Mouse (Mus musculus) liver, embryonic 11.5 days (tissue): ENCODE data around the gene Cx3cl1. TPM values are rescaled to one million over a fixed set of nuclear protein-coding genes. Genes with fewer than 3 reads are reported as not detected.

Source experiments
- ATAC-seq: fragments of 200-750 bp; cut with Nextera tagmentation; replicated peaks from 2 replicates; pipeline ENCODE4 v1.8.0; 2017; ENCODE audit warnings: moderate number of reproducible peaks, mild to moderate bottlenecking, moderate TSS enrichment, moderate library complexity; ENCODE audit not compliant: low FRiP score
- DNase-seq: peaks from one replicate; pipeline ENCODE4 v3.0.0-alpha.2; 2017; ENCODE audit warnings: low spot score
- H3K27ac ChIP-seq: fragments of 300-500 bp; sonication (generic); 2 replicates; pipeline ENCODE4 v1.5.1; 2014; ENCODE audit warnings: mild to moderate bottlenecking, low read depth, low read length, control low read depth
- H3K27me3 ChIP-seq: fragments of 300-500 bp; sonication (generic); replicated peaks from 2 replicates; pipeline ENCODE4 v1.6.1; 2014; ENCODE audit warnings: low read length, mixed read lengths; ENCODE audit not compliant: control insufficient read depth, insufficient read depth
- H3K36me3 ChIP-seq: fragments of 300-500 bp; sonication (generic); 2 replicates; pipeline ENCODE4 v1.6.1; 2014; ENCODE audit warnings: mild to moderate bottlenecking, low read length, moderate library complexity, mixed read lengths; ENCODE audit not compliant: control insufficient read depth, insufficient read depth
- H3K4me1 ChIP-seq: fragments of 300-500 bp; sonication (generic); replicated peaks from 2 replicates; pipeline ENCODE4 v1.6.1; 2014; ENCODE audit warnings: low read length, mixed read lengths; ENCODE audit not compliant: control insufficient read depth, insufficient read depth
- H3K4me2 ChIP-seq: fragments of 300-500 bp; sonication (generic); 2 replicates; pipeline ENCODE4 v1.6.1; 2014; ENCODE audit warnings: mild to moderate bottlenecking, control low read depth, moderate library complexity
- H3K4me3 ChIP-seq: fragments of 300-500 bp; sonication (generic); 2 replicates; pipeline ENCODE4 v1.5.1; 2014; ENCODE audit warnings: low read depth, low read length, control low read depth
- H3K9ac ChIP-seq: fragments of 300-500 bp; sonication (generic); 2 replicates; pipeline ENCODE4 v1.6.1; 2014; ENCODE audit warnings: low read depth, low read length, control low read depth
- H3K9me3 ChIP-seq: fragments of 300-500 bp; sonication (generic); 2 replicates; pipeline ENCODE4 v1.6.1; 2016; ENCODE audit warnings: low read length, inconsistent platforms, mixed read lengths; ENCODE audit not compliant: control insufficient read depth
- WGBS: fragments of 180-500 bp; shearing (Covaris S2); extraction: QIAGEN DNeasy Blood & Tissue Kit; methylation state at CpG from one replicate; pipeline ENCODE4 v1.1.7; 2014; 5-methylcytosine and 5-hydroxymethylcytosine counted together
- polyA plus RNA-seq: library from polyadenylated mRNA; unstranded; fragments of >200 nt; fragmentation: Nextera tagmentation; extraction: Ambion mirVana; gene quantifications from 2 replicates; pipeline ENCODE4 v1.2.1, GENCODE M21; 2014

The Cx3cl1 gene
- polyA plus RNA-seq, 1 experiment from 2014 or later: 0.78 TPM

DNA sequence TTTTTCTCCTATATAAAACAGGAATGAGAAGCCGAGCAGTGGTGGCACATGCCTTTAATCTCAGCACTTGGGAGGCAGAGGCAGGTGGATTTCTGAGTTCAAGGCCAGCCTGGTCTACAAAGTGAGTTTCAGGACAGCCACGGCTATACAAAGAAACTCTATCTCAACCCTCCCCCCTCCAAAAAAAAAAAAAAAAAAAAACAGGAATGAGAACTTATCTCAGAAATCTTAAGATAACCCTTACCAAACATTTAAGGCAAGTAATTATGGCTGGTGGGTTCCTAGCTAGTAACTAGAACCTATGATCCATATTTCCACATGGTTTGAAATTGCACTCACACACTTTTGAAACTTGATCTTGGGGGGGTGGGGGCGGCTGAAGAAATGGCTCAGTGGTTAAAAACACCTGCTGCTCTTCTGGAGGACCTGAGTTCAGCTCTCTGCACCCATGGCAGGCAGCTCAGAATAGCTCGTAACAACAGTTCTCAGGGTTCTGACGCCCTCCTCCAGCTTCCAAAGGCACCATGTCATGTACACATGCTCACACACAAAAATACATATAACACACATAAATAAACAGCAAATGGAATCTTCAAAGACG is 14.3 kb downstream of the Cx3cl1 start:
- Histone ChIP-seq H3K9me3 (no peaks in the 10 kb centered on the region), H3K9ac (no peak overlapping the region)
- WGBS: 66% methylated on average over 6 of the region's 6 CpGs

DNA sequence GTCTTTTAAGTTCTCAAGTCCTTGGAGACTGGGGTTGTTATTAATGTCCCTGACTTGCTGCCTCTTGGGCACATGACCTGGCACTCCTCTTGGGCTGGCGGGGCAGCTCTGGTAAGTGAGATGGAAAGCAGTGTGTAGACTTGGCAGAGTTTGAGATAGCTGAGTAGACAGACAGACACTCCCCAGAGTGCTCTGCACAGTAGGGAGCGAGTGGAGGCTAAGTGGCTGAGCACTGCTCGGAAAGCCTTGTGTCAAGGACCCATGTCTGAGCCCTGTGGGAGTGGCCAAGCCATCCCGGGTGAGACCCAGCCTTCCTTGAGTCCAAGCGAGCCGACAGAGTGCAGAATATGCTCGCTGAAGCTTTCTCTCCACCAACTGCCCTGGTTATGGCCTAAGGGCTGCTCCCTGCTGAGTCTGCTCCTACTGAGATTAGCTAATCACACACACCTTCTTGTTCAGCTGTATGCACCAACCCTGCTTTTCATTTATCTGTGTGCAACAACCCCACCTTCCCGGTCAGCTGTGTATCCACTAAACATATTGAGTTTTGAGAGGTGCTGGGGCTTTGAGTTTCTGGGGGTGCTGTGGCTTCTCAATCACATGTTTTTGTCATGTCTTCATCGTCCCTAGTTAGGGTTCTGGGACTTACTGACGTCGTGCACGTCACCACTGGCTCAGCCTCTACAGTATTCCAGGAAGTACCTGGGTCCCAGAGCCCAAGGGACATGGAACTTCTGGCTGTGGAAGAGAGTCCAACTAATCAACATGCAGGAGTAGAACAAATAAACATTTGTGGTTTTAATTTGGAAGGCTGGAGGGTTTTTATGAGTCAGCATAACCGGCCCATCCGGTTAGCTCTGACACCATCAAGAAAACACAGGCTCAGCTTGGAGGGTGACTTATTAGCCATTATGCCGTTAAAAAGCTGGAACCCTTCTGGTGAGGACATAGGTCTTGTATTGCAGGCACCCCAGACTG is 16.0 kb downstream of the Cx3cl1 start:
- H3K4me1 ChIP-seq: peaks cover 19% of the 10 kb centered on the region
- peak overlapping the region; percentile 2; the same call in 1 of the 2 replicates for H3K4me3 ChIP-seq
- DNase-seq: peak; percentile 61
- 52% methylated on average over 15 of the region's 15 CpGs for WGBS
- H3K27me3 ChIP-seq: no peaks in the 10 kb centered on the region
- no peaks in the 10 kb centered on the region for H3K36me3 ChIP-seq
- ATAC-seq: peak; percentile 99
- peak overlapping the region; percentile 52 for H3K4me2 ChIP-seq
- H3K27ac ChIP-seq: peak overlapping the region; percentile 75
- 0 out of 2 replicates have a peak overlapping the region, but pooled peaks have one; percentile 7 for H3K9ac ChIP-seq
- no peaks in the 10 kb centered on the region for H3K9me3 ChIP-seq

More for the DNA sequence above, 14.3 kb downstream of the Cx3cl1 start:
- H3K27me3 ChIP-seq: no peaks in the 10 kb centered on the region
- no peak overlapping the region for H3K4me3 ChIP-seq
- no peak overlapping the region for H3K4me2 ChIP-seq
- DNase-seq (no peak), ATAC-seq (no peak)
- H3K4me1 ChIP-seq: peaks cover 28% of the 10 kb centered on the region
- no peaks in the 10 kb centered on the region for H3K36me3 ChIP-seq
- H3K27ac ChIP-seq: no peak overlapping the region

DNA sequence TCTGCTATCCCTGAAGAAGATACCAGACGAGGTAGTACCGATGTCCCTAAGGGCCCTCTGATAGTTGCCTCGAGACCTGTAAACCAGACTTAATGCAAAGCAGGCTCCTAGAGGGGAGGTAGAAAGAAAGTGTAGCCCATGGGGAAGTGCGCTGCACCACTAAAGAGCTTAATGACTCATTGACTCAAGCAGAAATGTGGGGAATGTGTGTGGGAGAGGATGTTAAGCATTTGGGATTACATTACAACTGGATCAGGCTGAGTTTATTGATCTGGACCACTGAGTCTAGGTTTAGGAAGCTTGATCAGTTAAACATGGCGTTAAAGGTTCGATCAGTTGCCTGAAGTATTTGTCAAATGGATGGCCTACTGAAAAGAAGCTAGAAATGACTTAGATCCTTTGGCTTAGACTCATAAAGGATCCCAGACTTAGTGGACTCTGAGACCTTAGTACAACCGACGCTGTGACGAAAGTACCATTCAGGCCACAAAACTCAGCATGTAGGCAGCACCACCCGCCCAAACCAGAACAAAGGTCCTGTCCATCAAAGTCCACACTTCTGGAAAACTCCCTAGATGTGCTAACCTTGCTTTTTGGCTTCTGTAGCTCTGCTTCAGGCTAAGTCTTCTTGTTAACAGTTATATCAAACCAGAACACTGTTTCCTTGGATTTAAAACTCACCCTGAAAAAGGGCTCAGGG is 17.6 kb downstream of the Cx3cl1 start:
- Histone ChIP-seq H3K9ac (no peak overlapping the region), H3K36me3 (no peaks in the 10 kb centered on the region), H3K27me3 (no peaks in the 10 kb centered on the region), H3K4me1 (peaks cover 19% of the 10 kb centered on the region), H3K4me2 (no peak overlapping the region), H3K9me3 (no peaks in the 10 kb centered on the region), H3K4me3 (no peak overlapping the region), H3K27ac (no peak overlapping the region)
- 83% methylated on average over 10 of the region's 10 CpGs for WGBS
- DNase-seq: no peak
- ATAC-seq: no peak

DNA sequence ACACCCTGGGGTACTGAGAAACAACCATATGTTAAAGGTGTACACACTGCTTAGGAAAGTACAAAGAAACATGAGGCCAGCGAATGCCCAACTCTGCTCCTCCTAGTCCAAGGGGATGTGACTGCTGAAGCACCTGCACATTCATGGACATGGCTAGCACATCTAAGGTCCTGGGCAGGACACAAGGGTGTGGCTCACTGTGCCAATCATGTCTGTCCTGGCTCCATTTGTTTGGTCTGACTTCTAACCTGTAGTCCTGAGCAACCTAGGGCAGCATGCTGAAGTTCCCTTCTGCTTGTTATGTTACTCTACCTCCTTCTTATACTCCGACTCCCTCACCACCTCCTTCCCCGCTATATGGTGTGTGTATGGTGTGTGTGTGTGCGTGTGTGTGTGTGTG is 22.6 kb downstream of the Cx3cl1 start:
- no peaks in the 10 kb centered on the region for H3K36me3 ChIP-seq
- H3K4me2 ChIP-seq: no peak overlapping the region
- H3K27ac ChIP-seq: no peak overlapping the region
- no peak for DNase-seq
- H3K9ac ChIP-seq: no peak overlapping the region
- H3K27me3 ChIP-seq: no peaks in the 10 kb centered on the region
- no peaks in the 10 kb centered on the region for H3K4me1 ChIP-seq
- H3K4me3 ChIP-seq: no peak overlapping the region
- 89% methylated on average over 4 of the region's 4 CpGs for WGBS
- no peaks in the 10 kb centered on the region for H3K9me3 ChIP-seq
- ATAC-seq: no peak; the same call in 1 of the 2 replicates

DNA sequence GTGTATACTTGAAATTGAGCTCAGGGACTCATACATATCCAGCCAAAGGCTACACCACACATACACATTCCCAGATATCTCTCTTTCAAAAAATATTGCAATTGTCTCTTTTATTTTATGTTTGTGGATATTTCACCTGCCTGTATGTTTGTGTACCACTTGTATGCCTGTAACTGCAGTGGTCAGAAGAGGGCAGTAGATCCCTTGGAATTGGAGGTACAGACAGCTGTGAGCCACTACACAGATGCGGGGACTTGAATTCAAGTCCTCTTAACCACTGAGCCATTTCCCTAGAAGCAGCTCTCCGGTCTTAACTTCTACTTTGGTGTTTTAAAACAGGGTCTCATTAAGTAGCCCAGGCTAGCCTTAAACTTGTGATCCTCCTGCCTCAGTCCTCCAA is 23.0 kb downstream of the Cx3cl1 start:
- no peaks in the 10 kb centered on the region for H3K9me3 ChIP-seq
- ATAC-seq (no peak), DNase-seq (no peak)
- H3K4me1 ChIP-seq: no peaks in the 10 kb centered on the region
- no peak overlapping the region for H3K4me2 ChIP-seq
- H3K9ac ChIP-seq: no peak overlapping the region
- no peak overlapping the region for H3K27ac ChIP-seq
- no peak overlapping the region for H3K4me3 ChIP-seq
- 90% methylated on average over 2 of the region's 2 CpGs for WGBS
- no peaks in the 10 kb centered on the region for H3K27me3 ChIP-seq
- no peaks in the 10 kb centered on the region for H3K36me3 ChIP-seq

DNA sequence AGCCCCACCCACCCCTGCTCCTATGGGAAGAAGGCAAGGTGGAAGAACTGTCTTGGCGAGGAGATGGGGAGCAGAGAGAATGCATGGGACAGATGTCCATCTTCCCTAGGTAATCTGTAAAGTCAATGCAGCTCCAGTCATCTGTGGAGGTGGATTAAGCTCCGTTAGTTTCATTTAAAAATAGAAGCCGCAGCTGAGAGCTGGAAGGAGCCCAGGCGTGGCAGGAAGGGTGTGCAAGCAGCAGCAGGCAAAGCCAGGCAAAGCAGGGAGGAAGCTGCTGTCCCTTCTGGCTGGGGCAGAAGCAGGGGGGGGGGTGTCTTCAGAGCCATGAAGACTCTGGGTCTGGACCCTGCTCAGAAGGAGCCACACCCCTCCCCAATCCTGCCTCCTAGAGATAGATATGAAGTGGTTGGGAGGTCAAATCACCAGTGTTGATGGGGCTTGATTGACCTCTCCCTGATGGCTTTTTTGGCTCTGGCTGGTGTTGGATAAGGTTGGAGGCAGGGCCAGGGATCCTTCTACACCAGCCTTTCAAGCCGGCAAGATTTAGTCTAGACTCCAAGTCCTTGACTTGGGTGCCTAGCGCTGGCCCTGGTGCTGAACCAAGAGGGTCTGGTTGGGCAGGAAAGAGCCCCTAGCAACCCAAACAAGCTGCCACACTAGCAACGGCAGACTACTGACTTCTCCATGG is 28.6 kb downstream of the Cx3cl1 start:
- no peaks in the 10 kb centered on the region for H3K27me3 ChIP-seq
- DNase-seq (peak; percentile 64), ATAC-seq (no peak)
- peaks cover 16% of the 10 kb centered on the region for H3K4me1 ChIP-seq
- H3K4me2 ChIP-seq: no peak overlapping the region
- no peak overlapping the region for H3K4me3 ChIP-seq
- H3K36me3 ChIP-seq: no peaks in the 10 kb centered on the region
- no peak overlapping the region for H3K9ac ChIP-seq
- H3K9me3 ChIP-seq: no peaks in the 10 kb centered on the region
- WGBS: 54% methylated on average over 7 of the region's 7 CpGs
- no peak overlapping the region for H3K27ac ChIP-seq

DNA sequence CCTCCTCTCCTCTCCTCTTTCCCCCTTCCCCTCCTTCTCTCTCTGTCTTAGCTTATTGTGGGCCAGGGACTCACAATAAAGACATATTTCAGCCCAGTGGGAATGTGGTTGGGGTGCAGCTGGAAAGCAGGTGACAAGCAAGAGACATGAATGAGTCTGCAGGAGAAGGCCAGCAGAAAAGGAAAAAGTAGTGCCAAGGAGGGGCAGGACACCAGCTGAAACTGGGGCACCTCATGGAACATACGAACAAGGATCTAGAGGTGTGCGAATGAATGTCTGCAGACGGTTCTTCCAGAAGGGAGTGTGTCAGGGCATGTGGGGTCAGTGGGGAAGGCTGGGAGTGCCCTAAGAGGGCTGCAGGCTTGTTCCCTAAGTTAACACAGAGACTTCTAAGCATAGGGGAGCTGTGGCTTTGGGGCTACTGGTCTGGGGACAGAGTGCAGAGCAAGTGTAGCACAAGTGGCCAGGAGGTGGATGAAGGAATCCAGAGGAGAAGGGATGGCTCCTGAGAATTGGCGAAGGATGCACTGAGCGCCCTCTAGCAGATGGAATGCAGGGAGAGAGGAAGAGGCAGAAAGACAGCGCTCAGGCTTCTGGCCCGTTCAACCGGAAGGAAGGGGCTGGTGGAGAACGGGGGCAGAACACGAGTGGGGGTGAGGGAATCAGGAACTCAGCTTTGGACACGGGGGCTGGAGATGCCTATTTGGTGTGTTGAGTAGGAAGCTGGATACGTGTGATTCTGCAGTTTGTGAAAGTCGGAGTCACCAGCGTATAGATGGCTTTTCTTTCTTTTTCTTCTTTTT is 29.7 kb downstream of the Cx3cl1 start:
- no peak for DNase-seq
- Histone ChIP-seq H3K27me3 (no peaks in the 10 kb centered on the region), H3K9me3 (no peaks in the 10 kb centered on the region), H3K4me3 (no peak overlapping the region), H3K4me2 (peak overlapping the region; percentile 31), H3K4me1 (peaks cover 16% of the 10 kb centered on the region), H3K27ac (no peak overlapping the region), H3K36me3 (no peaks in the 10 kb centered on the region), H3K9ac (no peak overlapping the region)
- WGBS: 37% methylated on average over 14 of the region's 14 CpGs
- ATAC-seq: no peak
